Mouse (Mus musculus): ENCODE data around the gene Gtpbp3.

Gene Gtpbp3

GRCm38 (mm10) chr8:71487691-71488445 is at the start of gene Gtpbp3:
Gene Gtpbp3, plus strand, starts transcription at chr8:71488103.
- in situ Hi-C loops (cut with MboI, MseI) = loop anchor here (5.0 to 25.0 kb wide), 3 partner anchors 591 to 713 kb away; partner anchors contain the start of genes Pik3r2, Rpl18a and Tpm4

- in situ Hi-C loops (cut with MboI, MseI) = no loop called here
Measured at GRCm38 (mm10) chr8:71441404-71441803, 46.5 kb upstream of the Gtpbp3 start.

- in situ Hi-C loops (cut with MboI, MseI) = loop anchor here (5.0 kb wide), 1 partner anchor 77 kb away; no protein-coding TSS in a partner anchor
Measured at GRCm38 (mm10) chr8:71445096-71445495, 42.8 kb upstream of the Gtpbp3 start.

- in situ Hi-C loops (cut with MboI, MseI) = no loop called here
Measured at GRCm38 (mm10) chr8:71451337-71451736, 36.6 kb upstream of the Gtpbp3 start.

- in situ Hi-C loops (cut with MboI, MseI) = no loop called here
Measured at GRCm38 (mm10) chr8:71451777-71452176, 36.1 kb upstream of the Gtpbp3 start.

GRCm38 (mm10) chr8:71452669-71453068 is 35.2 kb upstream of the Gtpbp3 start:
- in situ Hi-C loops (cut with MboI, MseI) = no loop called here

GRCm38 (mm10) chr8:71454668-71455067 is 33.2 kb upstream of the Gtpbp3 start:
- in situ Hi-C loops (cut with MboI, MseI) = loop anchor here (5.0 kb wide), 1 partner anchor 82 kb away; the partner anchor contains the start of gene Ocel1

- in situ Hi-C loops (cut with MboI, MseI) = loop anchor here (5.0 kb wide), 1 partner anchor 85 kb away; the partner anchor contains the start of gene Ocel1
Measured at GRCm38 (mm10) chr8:71456906-71457305, 31.0 kb upstream of the Gtpbp3 start.

- in situ Hi-C loops (cut with MboI, MseI) = loop anchor here (5.0 kb wide), 1 partner anchor 85 kb away; the partner anchor contains the start of gene Ocel1
Measured at GRCm38 (mm10) chr8:71457659-71458270, 30.1 kb upstream of the Gtpbp3 start.

- in situ Hi-C loops (cut with MboI, MseI) = no loop called here
Measured at GRCm38 (mm10) chr8:71460716-71461115, 27.2 kb upstream of the Gtpbp3 start.

- in situ Hi-C loops (cut with MboI, MseI) = no loop called here
Measured at GRCm38 (mm10) chr8:71461152-71461840, 26.6 kb upstream of the Gtpbp3 start.

- in situ Hi-C loops (cut with MboI, MseI) = no loop called here
Measured at GRCm38 (mm10) chr8:71462191-71462590, 25.7 kb upstream of the Gtpbp3 start.

GRCm38 (mm10) chr8:71462786-71463185 is 25.1 kb upstream of the Gtpbp3 start:
- in situ Hi-C loops (cut with MboI, MseI) = no loop called here

GRCm38 (mm10) chr8:71463188-71464033 is 24.5 kb upstream of the Gtpbp3 start, which contains the start of gene Abhd8:
Gene Abhd8, minus strand, starts transcription at chr8:71463655.
- in situ Hi-C loops (cut with MboI, MseI) = no loop called here

- in situ Hi-C loops (cut with MboI, MseI) = loop anchor here (5.0 kb wide), 1 partner anchor 58 kb away; the partner anchor contains the start of gene Ankle1
Measured at GRCm38 (mm10) chr8:71464513-71465500, 23.1 kb upstream of the Gtpbp3 start, which contains the start of gene Mrpl34. Gene Mrpl34, plus strand, starts transcription at chr8:71464959.

GRCm38 (mm10) chr8:71465733-71466132 is 22.2 kb upstream of the Gtpbp3 start:
- in situ Hi-C loops (cut with MboI, MseI) = loop anchor here (5.0 kb wide), 1 partner anchor 58 kb away; the partner anchor contains the start of gene Ankle1

GRCm38 (mm10) chr8:71466198-71466597 is 21.7 kb upstream of the Gtpbp3 start:
- in situ Hi-C loops (cut with MboI, MseI) = loop anchor here (5.0 kb wide), 1 partner anchor 59 kb away; the partner anchor contains the start of gene Ankle1

GRCm38 (mm10) chr8:71467201-71467600 is 20.7 kb upstream of the Gtpbp3 start:
- in situ Hi-C loops (cut with MboI, MseI) = loop anchor here (5.0 kb wide), 1 partner anchor 60 kb away; the partner anchor contains the start of gene Ankle1

- in situ Hi-C loops (cut with MboI, MseI) = loop anchor here (5.0 kb wide), 1 partner anchor 61 kb away; the partner anchor contains the start of gene Ankle1
Measured at GRCm38 (mm10) chr8:71468001-71468400, 19.9 kb upstream of the Gtpbp3 start.
